In genomic region chr12:40511643-40512369, GRCm38 (mm10) we compare ENCODE assay signal across 13 mouse cellular contexts.
DNase-seq lines count a peak whose midpoint lies in the region; ATAC-seq and TF ChIP-seq lines count a peak whose summit lies in the region.
"Had no signal": no experiment of that assay in that cellular context is flagged by ENCODE, and none has a peak within 500 bp of the region (broad histone marks: within the 10 kb centered on the region; RNA-seq: fewer than 3 reads in every experiment).

No protein-coding gene starts in this region.

- no peak for DNase-seq in cerebellum, postnatal 4 days (ENCODE audit: low spot score in 2 of 2)
- peak; percentile 16 for DNase-seq in kidney, postnatal 0 days (ENCODE audit: low spot score)
- no peak for DNase-seq in right cerebral cortex, postnatal 14 days
- DNase-seq: adrenal gland, adult 8-10 months; kidney, adult 11 months; right cerebral cortex, adult 18-20 months had no signal

- H3K4me3 ChIP-seq in kidney, postnatal 0 days (replicated peaks; ENCODE audit: low read depth, low read length): no peak overlapping the region
- H3K4me3 ChIP-seq in kidney, embryonic 14.5 days (ENCODE audit: low read length): no peak overlapping the region
- H3K4me3 ChIP-seq in hindbrain, embryonic 13.5 days: no peak overlapping the region
- H3K4me3 ChIP-seq in midbrain, embryonic 16.5 days (ENCODE audit: low read depth, low read length): no peak overlapping the region
- H3K4me3 ChIP-seq: heart, embryonic 15.5 days had no signal

- 0 out of 2 replicates have a peak, but pooled peaks have one; percentile 23 for ATAC-seq in cerebellum, adult (ENCODE audit: insufficient number of reproducible peaks, low FRiP score, low TSS enrichment)
- ATAC-seq in kidney, postnatal 0 days (replicated peaks; ENCODE audit: low FRiP score, low read depth): no peak
- ATAC-seq in kidney, embryonic 14.5 days (ENCODE audit: low FRiP score, low TSS enrichment): no peak
- ATAC-seq in hindbrain, embryonic 13.5 days (ENCODE audit: low FRiP score): peak; percentile 62; the same call in 1 of the 2 replicates
- peak; percentile 69 for ATAC-seq in midbrain, embryonic 16.5 days
- no peak for ATAC-seq in inflammation-experienced regulatory T-cells, adult 6 months

- H3K4me2 ChIP-seq in kidney, postnatal 0 days (ENCODE audit: low read length): no peak overlapping the region
- H3K4me2 ChIP-seq in kidney, embryonic 14.5 days (replicated peaks; ENCODE audit: low read depth, low read length): no peak overlapping the region
- H3K4me2 ChIP-seq in hindbrain, embryonic 13.5 days: no peak overlapping the region
- no peak overlapping the region for H3K4me2 ChIP-seq in midbrain, embryonic 16.5 days (ENCODE audit: low read length)
- H3K4me2 ChIP-seq: heart, embryonic 15.5 days had no signal

- no peaks in the 10 kb centered on the region for H3K27me3 ChIP-seq in kidney, postnatal 0 days (ENCODE audit: insufficient read depth, low read length)
- H3K27me3 ChIP-seq in kidney, embryonic 14.5 days (ENCODE audit: control insufficient read depth, insufficient read depth, low read length): no peaks in the 10 kb centered on the region
- no peaks in the 10 kb centered on the region for H3K27me3 ChIP-seq in hindbrain, embryonic 13.5 days
- H3K27me3 ChIP-seq in midbrain, embryonic 16.5 days (ENCODE audit: control insufficient read depth, insufficient read depth, low read depth, low read length): no peaks in the 10 kb centered on the region
- H3K27me3 ChIP-seq: heart, embryonic 15.5 days had no signal

- TF ChIP-seq CTCF in kidney, postnatal 0 days (IDR thresholded peaks at IDR 0.05; ENCODE audit: low read depth): no peak

- no peak overlapping the region for H3K9ac ChIP-seq in kidney, postnatal 0 days (ENCODE audit: low read depth, low read length)
- H3K9ac ChIP-seq in kidney, embryonic 14.5 days (ENCODE audit: low read depth, low read length): no peak overlapping the region
- H3K9ac ChIP-seq in hindbrain, embryonic 13.5 days: no peak overlapping the region; the same call in 1 of the 2 replicates
- H3K9ac ChIP-seq in midbrain, embryonic 16.5 days (ENCODE audit: low read depth, low read length): peak overlapping the region; percentile 14; the same call in 1 of the 2 replicates
- H3K9ac ChIP-seq: heart, embryonic 15.5 days; liver, embryonic 14.5 days had no signal

- no peaks in the 10 kb centered on the region for H3K9me3 ChIP-seq in kidney, postnatal 0 days (replicated peaks; ENCODE audit: low read length)
- H3K9me3 ChIP-seq in kidney, embryonic 14.5 days (ENCODE audit: control insufficient read depth, low read length): no peaks in the 10 kb centered on the region
- no peaks in the 10 kb centered on the region for H3K9me3 ChIP-seq in hindbrain, embryonic 13.5 days
- H3K9me3 ChIP-seq in midbrain, embryonic 16.5 days (replicated peaks; ENCODE audit: control insufficient read depth, low read length, poor library complexity, severe bottlenecking): no peaks in the 10 kb centered on the region
- H3K9me3 ChIP-seq: heart, embryonic 15.5 days had no signal

- WGBS in kidney, postnatal 0 days: 69% methylated on average over 8 of the region's 8 CpGs
- 70% methylated on average over 8 of the region's 8 CpGs for WGBS in kidney, embryonic 14.5 days
- WGBS in hindbrain, embryonic 13.5 days: 43% methylated on average over 8 of the region's 8 CpGs
- 26% methylated on average over 8 of the region's 8 CpGs for WGBS in midbrain, embryonic 16.5 days

- H3K4me1 ChIP-seq in kidney, postnatal 0 days (replicated peaks; ENCODE audit: insufficient read depth, low read length): 0 out of 2 replicates have a peak, but pooled peaks cover 3% of the 10 kb centered on the region
- H3K4me1 ChIP-seq in kidney, embryonic 14.5 days (ENCODE audit: control insufficient read depth, insufficient read depth, low read length): no peaks in the 10 kb centered on the region; the same call in 1 of the 2 replicates
- peaks cover 31% of the 10 kb centered on the region for H3K4me1 ChIP-seq in hindbrain, embryonic 13.5 days (replicated peaks)
- H3K4me1 ChIP-seq in midbrain, embryonic 16.5 days (ENCODE audit: control insufficient read depth, insufficient read depth, low read length): peaks cover 27% of the 10 kb centered on the region

- H3K36me3 ChIP-seq in kidney, postnatal 0 days (ENCODE audit: insufficient read depth, low read length): no peaks in the 10 kb centered on the region
- H3K36me3 ChIP-seq in kidney, embryonic 14.5 days (ENCODE audit: control insufficient read depth, insufficient read depth, low read length): no peaks in the 10 kb centered on the region
- H3K36me3 ChIP-seq in hindbrain, embryonic 13.5 days: no peaks in the 10 kb centered on the region
- H3K36me3 ChIP-seq in midbrain, embryonic 16.5 days (ENCODE audit: control insufficient read depth, insufficient read depth, low read length): no peaks in the 10 kb centered on the region
- H3K36me3 ChIP-seq: heart, embryonic 15.5 days had no signal

- H3K27ac ChIP-seq in kidney, postnatal 0 days: no peak overlapping the region
- no peak overlapping the region for H3K27ac ChIP-seq in kidney, embryonic 14.5 days (ENCODE audit: low read depth, low read length)
- H3K27ac ChIP-seq in hindbrain, embryonic 13.5 days: peak overlapping the region; percentile 73
- peak overlapping the region; percentile 61 for H3K27ac ChIP-seq in midbrain, embryonic 16.5 days (ENCODE audit: low read length)
- H3K27ac ChIP-seq: heart, embryonic 15.5 days; liver, embryonic 14.5 days had no signal

Comparison
In these comparisons a context has a peak if more than half of its experiments do, and no peak if none do; other contexts are left out.
1. ATAC-seq: peak in cerebellum, adult (single experiment), hindbrain, embryonic 13.5 days (single experiment) and midbrain, embryonic 16.5 days (single experiment); none in kidney, postnatal 0 days (single experiment), kidney, embryonic 14.5 days (single experiment) and inflammation-experienced regulatory T-cells, adult 6 months (single experiment).
2. H3K27ac ChIP-seq: peak in hindbrain, embryonic 13.5 days (single experiment) and midbrain, embryonic 16.5 days (single experiment); none in kidney, postnatal 0 days (single experiment) and kidney, embryonic 14.5 days (single experiment).